Mouse (Mus musculus): Measurements from ENCODE around the gene Rph3al.
A peak's percentile ranks its signal among the peaks of the same experiment; 100 is the strongest.

The Rph3al gene

DNA sequence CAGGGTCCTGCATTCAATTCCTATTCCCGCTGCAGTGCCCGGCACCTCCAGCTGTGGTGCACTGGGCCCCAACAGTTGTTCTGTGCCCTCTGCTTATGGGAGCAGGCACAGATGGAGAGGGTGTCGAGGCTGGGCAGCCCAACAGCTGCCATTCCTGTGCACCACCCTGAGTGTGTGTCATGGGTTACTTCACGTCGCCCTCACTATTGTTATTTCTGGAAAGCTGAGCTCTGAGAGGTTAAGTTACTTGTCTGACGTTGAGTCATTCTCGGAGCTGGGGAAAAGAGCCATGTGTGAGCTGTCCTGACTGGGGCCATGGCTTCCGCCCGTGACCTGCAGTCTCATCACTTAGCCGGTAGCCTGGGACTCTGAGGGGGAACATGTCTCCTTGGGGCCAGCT lies 125.1 kb downstream of the Rph3al start:
- no peak for DNase-seq (ENCODE audit: low spot score in 2 of 2)

DNA sequence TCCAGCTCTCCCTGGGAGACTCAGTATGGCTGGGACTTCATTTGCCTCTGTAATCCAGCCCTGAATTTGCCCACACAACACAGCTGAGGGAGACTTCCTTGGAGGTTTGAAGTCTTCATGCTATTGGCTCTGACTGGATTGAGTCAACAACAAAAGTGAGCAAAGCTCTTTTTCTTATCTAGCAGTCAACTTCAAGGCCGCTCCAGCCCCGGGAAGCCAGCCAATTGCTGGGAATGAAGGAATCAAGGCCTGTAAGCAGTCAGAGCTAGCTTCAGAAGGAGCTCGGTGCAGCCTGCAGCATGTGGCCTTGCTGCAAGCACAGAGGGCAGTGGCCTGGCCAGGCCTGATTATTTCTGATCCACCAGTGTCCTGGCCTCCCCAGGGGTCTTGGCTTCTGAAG lies 126.3 kb downstream of the Rph3al start:
- DNase-seq (ENCODE audit: low spot score in 2 of 2): peak in 1 of 2 experiments; percentile 45

DNA sequence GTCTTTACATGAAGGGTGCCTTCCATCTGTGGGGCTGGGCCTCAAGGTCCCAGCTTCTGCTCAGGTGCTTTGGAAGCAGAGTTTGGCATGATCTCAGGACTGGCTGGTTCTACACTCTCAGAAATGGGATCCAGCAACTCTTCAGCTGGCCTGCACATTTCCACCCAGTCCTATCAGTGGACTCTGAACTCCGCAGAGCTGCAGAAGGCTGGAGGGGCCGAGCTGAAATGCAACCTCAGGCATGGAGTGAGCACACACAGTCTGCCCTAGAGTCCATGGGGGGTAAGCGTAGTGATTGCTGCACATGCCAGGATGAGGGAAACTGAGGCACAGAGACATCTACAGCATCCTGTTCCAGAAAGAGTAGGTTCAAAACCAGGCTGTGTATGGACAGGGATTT lies 127.7 kb downstream of the Rph3al start:
- DNase-seq (ENCODE audit: low spot score in 2 of 2): no peak

DNA sequence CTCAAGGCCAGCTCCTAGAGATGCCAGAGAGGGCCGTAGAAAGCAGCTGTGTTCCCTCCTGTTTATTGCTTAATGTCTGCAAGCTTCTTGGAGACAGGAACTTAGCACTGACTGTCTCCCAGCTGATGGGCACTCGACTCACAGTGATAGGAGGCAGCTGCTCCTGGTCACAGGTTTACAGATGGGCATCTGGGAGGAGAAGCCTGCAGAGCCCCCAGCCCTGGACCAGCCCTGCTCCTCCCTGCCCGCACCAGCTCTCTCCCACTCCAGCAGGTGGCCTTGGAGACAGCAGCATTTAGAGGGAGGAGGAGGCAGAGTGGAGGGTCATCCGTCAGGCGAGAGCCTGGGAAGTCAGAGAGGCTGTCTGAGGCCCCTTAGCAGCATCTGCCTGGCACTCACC lies 130.7 kb downstream of the Rph3al start:
- DNase-seq (ENCODE audit: low spot score in 2 of 2): no peak

DNA sequence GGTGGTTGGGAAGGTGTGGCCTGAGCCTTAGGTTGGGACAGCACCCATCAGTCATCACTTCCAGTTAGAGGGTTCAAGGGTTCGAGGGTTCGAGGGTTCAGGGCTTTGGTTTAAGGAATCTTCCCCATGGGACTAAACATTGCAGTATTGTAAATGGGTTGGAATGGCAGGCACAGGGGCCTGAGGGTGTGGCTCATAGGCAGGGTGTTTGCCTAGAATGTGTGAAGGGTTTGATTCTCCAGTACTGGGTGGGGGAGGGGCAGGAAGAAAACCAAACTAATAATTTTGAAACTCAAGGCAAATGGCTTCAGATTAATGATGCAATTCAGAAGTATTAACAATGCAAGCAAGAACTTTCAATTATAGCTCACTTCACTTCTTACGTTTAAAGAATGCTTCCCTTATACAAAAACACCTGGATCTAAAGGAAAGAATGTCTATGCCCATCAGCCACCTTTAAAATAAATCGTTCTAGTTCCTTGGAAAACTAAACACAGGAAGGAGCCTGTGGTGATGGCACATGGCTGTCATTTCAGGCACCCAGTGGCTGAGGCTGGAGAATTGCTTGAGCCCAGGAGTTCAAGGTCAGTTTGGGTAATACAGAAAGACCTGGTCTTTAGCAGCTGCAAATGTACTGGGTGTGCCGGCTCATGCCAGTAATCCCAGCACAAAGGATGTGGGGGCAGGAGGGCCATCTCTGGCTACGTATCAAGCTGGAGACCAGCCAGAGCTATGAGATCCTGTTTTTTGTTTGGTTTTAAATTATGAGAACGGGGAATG lies 136.3 kb downstream of the Rph3al start:
- DNase-seq (ENCODE audit: low spot score in 2 of 2): no peak

DNA sequence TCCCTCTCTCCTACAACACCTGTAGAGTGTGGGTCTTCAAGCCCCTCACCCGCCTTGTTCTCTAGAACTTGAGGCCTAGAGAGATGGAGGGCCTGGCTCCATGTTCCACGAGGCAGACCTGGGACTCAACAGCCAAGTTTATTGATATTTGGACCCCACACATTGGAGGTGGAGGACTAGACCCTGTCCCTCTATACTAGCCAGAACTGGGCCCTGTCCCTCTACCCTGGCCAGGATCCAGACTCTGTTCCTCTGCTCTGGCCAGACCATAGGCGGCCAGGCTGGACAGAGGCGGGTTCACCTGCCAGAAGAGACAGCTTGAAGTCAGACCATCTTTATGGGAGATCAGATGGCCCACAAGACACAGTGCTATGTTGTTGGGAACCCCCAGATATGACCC lies 136.9 kb downstream of the Rph3al start:
- no peak for DNase-seq (ENCODE audit: low spot score in 2 of 2)

DNA sequence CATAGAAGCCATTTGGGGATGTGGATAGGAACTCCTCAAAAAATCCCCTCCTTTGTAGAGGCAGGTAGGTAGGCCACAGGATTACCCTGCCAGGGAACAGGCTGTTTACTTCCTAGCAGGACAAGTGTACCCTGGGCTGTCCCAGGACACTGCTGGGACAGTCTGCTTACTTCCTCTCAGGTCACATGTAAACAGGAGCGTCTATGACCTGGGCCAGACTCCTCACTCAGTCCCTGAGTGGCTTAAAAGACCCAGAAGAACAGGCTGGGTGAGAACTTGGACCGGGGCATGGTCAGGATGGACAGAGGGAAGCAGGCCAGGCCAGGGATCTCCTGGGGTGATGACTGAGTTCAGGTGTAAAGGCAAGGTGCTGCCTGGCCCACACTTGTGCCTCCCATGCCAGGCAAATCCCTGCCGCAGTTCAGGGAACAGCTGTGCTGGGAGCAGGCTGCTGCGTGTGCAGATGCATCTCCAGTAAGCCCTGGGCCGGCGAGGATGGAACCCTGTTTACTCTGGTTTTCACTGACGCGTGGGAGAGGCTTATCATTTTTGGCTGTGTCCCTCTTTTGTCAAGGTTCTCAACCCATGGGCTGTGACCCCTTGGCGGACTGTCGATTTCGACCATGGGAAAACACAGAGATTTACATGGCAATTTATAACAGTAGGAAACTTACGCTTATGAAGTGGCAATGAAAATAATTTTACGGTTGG lies 141.5 kb downstream of the Rph3al start:
- no peak for DNase-seq (ENCODE audit: low spot score in 2 of 2)

DNA sequence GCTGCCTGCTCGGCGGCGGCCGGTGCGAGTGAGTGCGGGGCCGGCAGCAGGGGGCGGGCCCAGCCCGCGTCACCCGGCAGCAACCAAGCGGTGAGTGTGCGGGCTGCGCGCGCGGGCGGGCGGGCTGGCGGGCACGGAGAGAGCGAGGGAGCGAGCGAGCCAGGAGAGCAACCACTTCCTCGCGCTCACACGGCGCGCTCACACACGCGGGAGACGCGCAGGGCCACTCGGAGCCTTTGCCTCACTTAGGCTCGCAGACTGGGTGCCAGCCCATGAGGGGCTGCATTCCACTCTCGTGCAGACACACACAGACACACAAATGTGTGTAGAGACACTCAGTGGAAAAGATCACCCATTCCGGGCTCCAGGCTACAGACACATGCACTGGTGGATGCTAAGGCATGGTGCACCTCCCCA lies 142.2 kb downstream of the Rph3al start, which contains the start of gene Doc2b:
Doc2b (minus strand) TSS at position 21 of the 417 bp plus-strand sequence.
- DNase-seq (ENCODE audit: low spot score in 2 of 2): no peak

DNA sequence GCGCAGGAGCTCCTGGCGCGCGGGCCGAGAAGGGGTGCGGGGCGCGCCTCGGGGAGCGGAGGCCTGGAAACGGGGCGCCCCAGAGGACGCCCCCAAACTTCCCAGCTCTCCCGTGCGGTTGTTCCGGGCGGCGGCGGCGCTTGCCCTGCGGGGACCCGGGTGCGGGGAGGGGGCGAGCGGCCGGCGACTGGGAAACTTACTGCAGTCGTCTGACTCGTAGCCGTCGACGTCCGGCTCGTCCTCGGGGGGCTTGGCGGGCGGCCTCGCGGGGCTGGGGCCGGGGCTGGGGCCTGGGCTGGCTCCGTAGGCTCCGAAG lies 142.9 kb downstream of the Rph3al start:
- no peak for DNase-seq (ENCODE audit: low spot score in 2 of 2)

DNA sequence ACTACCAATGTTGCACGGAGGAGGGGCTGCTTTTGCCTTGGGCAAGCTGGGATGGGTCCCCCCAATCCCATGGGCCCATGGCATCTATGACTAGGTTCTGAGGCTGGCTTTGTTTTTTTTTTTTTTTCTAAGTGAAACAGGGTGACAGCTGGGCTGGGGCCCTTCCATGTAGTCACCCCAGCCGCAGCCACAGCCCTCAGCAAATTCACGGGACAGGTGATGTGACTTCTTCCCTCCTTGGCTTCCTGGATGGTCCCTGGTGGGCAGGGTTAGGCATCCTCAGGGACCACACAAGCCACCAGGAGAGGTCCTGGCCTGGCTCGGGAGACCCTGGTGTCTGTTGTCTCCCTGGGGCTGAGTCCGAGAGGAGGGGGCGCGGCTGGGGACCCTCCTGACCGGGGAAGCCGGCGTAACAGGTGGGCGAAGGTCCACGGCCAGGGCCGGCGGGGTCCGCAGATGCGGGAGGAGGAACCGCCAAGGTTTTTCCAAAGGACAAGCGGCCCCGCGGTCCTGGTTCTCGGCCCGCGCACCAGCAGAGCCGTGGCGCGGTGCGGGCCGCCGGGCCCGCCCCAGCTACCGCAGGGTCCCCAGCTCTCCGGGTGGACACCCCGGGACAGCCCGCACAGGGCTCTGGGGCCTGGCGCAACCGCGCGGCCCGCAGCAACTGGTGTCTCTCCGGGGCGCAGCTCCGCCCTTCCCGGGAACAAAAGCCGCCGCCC lies 143.5 kb downstream of the Rph3al start:
- DNase-seq (ENCODE audit: low spot score in 2 of 2): no peak

DNA sequence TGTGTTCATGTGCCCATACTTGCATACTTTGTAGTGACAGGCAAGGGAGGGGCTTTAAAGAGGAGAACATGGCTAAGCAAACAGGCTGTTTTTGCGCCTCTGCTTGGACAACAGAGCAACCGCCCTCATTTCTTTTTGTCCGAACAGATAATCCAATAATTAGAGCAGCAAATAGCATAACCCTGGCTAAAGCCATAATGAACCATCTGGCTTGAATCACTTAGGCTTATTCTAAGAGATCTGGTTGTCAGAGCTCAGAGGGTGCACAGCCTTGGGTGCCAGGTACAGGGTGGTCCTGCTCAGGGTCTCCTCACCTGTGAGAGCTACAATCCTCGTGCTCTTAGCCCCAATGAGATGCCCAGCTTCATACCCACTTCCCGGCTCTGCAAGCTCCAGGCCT lies 144.9 kb downstream of the Rph3al start:
- DNase-seq (ENCODE audit: low spot score in 2 of 2): no peak

DNA sequence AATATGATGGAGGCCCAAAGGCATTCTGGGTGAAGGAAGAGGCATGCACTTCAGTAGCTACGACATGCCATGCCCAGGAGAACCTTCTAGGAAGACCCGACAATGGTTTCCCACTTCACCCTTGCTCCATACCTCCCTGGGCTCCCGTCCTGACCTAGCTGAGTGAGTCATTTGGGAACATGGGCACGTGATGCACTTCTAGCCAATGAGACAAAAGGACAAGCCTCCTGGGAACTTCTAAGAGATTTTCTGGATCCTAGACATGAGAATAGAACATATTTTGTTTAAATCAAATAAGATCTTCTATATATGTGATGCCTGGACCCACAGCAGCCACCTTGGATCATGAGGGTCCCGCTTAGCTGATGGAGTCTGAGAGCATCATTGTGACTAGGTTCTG lies 145.7 kb downstream of the Rph3al start:
- DNase-seq (ENCODE audit: low spot score in 2 of 2): no peak

DNA sequence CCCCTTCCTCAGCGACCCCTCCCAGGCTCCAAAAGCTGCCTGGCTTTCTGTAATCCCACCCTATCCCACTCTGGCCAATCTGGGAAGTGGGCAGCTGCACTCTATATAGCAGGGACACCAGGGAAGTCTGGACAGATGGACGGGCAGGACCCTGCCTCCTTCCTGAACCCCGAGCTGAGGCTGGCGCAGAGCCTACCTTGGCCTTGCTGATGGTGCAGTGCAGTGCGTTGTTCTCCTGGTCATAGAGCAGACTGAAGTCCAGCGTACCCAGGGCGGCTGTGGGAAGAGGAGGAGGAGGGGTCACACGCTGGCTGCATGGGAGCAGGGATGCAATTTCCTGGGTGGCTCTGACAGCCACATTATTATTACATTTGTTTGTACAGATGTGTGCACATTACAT lies 152.3 kb downstream of the Rph3al start:
- no peak for DNase-seq (ENCODE audit: low spot score in 2 of 2)

DNA sequence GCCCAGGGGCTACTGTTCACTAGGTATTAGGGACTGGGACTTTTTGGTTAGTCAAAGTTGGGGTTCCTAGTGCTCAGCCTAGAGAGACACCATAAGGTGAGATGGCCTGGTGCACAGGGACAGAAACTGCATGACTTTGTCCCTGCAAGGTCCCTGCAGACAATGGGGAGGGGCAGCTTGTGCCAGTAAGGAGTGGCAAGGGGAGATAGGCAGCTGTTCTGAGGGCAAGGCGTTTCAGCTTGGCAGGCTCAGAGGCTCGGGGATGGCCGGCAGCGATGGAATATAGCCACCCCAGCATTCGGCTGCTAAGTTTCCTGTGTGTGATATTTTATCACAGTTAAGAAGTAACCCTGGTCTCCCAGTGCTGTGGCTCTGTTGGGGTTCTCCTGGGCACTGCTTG lies 154.4 kb downstream of the Rph3al start:
- DNase-seq (ENCODE audit: low spot score in 2 of 2): no peak

DNA sequence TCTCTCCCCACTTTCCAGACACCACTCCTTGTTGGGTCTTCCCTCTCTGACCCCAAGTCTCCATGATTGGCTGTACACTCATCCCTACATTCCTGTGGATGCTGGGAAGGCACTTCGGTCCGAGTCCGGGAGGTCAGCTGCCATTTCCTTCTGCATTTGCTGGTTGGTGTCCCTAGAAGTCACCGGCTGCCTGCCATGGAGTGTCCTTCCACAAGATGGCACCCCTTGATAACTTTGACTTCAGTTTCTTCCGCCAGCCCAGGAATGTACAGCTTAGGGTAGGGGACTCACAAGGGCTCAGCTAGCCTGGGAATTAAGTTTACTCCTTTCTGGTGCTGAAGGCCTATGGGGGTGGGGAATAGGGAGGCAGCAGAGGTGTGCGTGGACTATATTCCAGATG lies 156.3 kb downstream of the Rph3al start:
- peak; percentile 43 to 76 for DNase-seq (ENCODE audit: low spot score in 2 of 2)
